Mouse (Mus musculus) olfactory bulb, adult 2 months (tissue): ENCODE measurements around the gene Zhx3.

Experiments used
- CTCF ChIP-seq: fragments of 200-500 bp; IDR thresholded peaks from 2 replicates; pipeline ENCODE4 v1.5.1; 2012; ENCODE audit warnings: low read depth, mild to moderate bottlenecking, low read length, moderate library complexity; ENCODE audit not compliant: insufficient read depth
- POLR2A ChIP-seq: fragments of 200-500 bp; IDR thresholded peaks from 2 replicates; pipeline ENCODE4 v1.6.1; 2012; ENCODE audit warnings: mild to moderate bottlenecking, low read depth, low read length, moderate library complexity; ENCODE audit not compliant: insufficient read depth

GRCm38 (mm10) chr2:160872890-160873382 lies at the start of gene Zhx3:
- TF ChIP-seq POLR2A (peak; percentile 70), CTCF (no peak)
